Mouse (Mus musculus): ENCODE data around the gene Mnat1.
"Not testable (repeated sequence)": the region's sequence is repeated elsewhere in the genome, so short reads cannot be mapped to it uniquely, and the experiment has no call there.

Gene Mnat1

GRCm38 (mm10) chr12:73151038-73151437, 27.5 kb downstream of the Mnat1 start:
- DNase-seq: not testable (repeated sequence)

GRCm38 (mm10) chr12:73154150-73154549, 30.6 kb downstream of the Mnat1 start:
- DNase-seq: no peak

DNA sequence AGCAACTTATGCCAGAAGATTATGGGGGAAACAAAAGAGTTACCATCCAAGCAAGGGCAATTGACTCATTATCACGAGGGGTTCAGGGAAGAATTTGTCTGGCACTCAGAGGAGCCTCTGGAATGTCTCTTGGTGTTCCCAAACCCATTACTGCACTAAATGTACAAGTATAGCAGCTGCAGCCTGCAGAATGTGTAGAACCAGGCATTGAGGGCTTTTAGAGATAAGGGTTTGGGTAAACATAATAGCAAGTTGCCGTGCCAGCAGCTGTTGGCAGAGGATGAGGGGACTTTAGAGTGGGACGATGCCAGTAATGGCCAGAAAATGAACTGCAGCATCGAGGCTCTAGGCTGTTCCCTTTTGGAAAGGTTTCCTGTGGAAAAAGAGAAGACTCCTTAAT, 36.8 kb downstream of the Mnat1 start:
- DNase-seq: no peak

DNA sequence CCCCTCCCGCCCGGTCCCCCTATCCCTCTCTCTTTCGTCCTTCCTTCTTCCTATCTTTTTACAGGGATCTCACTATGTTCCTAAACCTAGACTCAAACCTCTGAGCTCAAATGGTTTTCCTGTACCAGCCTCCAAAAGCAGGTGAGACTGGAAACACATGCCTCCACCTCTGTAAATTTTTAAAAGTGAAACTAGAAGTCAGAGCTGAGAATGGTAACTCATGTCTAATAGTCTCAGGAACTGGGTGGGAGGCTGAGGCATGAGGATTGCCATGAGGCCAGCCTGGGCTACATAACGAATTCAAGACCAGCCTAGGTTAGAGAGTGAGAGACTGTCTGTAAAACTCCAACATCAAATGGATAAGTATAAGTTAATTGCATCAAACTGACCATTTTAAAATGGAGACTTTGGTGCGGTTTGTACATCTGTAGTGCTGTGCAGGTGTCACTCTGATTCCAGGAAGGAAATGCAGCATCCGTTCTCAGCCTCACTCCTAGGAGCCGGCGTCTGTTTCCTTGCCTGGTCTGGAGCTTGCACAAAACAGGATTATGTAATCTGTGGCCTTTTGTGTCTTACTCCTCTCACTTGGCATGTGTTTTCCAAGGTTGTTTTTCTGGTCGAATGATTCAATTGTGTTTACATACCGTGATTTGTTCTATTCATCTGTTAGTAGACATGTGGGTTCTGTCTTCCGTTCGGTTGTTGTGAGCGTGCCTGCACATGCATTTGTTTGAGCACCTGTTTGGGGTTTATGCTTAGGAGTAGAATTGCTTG, 39.1 kb downstream of the Mnat1 start:
- DNase-seq: peak; percentile 43

GRCm38 (mm10) chr12:73170794-73171193, 47.3 kb downstream of the Mnat1 start:
- DNase-seq: no peak

- no peak for DNase-seq
Measured at GRCm38 (mm10) chr12:73183896-73184295, 60.4 kb downstream of the Mnat1 start.

DNA sequence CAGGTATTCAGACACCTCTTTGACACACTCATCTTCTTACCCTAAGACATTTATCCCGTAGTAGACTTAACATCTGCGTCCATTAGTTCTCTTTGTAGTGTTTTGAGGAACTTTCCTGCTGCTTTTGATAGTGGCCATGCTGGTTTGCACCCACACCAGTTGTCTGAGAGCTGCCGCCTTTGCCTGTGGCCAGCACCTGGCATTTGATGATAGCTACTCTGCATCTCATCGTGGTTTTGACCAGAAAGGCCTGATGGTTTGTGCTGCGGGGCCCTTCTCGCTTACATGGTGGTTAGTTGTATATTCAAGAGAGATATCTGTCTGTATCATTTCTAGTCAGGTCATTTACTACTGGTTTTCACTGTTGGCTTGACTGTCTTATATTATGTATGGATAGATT, 73.8 kb downstream of the Mnat1 start:
- DNase-seq: no peak

GRCm38 (mm10) chr12:73198451-73198850, 74.9 kb downstream of the Mnat1 start:
- DNase-seq: no peak

DNA sequence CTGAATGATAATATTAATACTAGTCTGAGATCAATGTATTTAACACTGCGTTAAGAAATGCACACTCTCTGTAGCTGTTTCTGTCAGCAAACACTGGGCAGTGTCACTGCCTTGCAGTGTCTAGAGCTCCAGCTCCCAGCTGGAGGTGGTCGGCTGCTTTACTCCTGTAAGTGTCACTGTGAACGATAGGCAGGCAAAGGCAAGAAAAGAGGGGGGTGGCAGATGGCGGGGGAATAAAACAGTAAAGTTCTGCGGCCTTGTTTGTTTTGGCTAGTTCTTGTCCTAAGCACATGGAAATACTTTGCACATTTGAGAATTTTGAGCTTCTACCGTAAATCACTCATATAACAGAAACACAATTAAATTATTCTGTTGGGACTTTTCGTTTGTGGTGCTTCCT, 75.9 kb downstream of the Mnat1 start:
- DNase-seq: no peak

- peak; percentile 22 for DNase-seq
Measured at GRCm38 (mm10) chr12:73201587-73201986, 78.1 kb downstream of the Mnat1 start.

GRCm38 (mm10) chr12:73205710-73206649, 82.5 kb downstream of the Mnat1 start:
- no peak for DNase-seq

- DNase-seq: no peak
Measured at GRCm38 (mm10) chr12:73207008-73207407, 83.5 kb downstream of the Mnat1 start.

DNA sequence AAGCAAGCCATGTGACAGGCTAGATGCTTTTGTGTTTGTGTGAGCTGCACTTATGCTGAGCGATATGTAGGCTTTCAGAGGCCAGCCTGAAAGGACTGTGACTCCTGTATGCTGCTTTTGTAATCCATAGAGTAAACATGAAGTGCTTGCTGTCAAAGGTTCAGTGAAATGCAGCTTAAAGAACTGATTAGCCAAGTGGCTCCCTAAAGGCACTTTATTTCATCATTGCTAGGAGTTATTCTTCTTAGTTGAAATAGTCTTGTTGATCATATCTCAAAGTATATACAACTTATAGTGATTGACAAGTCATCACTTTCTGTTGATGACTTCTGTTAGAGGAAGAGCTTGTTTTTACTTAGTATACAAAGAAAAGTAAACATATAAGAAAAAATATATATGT, 83.9 kb downstream of the Mnat1 start:
- DNase-seq: no peak

DNA sequence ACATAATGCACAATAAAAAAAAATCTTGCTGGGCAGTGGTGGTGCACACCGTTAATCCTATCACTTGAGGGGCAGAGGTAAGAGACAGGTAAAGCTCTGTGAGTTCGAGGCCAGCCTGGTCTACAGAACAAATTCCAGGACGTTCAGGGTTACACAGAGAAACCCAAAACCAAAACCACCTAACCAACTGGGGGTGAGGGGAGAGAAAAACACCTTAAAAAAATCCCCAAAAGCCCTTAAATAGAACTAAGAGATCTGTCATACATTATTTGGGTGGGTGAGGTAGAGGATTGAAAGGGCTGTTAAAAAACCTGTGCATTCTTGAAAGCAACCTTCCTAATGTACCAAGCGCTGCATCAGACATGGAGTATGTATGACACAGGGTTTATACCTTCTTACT, 85.0 kb downstream of the Mnat1 start:
- no peak for DNase-seq

DNA sequence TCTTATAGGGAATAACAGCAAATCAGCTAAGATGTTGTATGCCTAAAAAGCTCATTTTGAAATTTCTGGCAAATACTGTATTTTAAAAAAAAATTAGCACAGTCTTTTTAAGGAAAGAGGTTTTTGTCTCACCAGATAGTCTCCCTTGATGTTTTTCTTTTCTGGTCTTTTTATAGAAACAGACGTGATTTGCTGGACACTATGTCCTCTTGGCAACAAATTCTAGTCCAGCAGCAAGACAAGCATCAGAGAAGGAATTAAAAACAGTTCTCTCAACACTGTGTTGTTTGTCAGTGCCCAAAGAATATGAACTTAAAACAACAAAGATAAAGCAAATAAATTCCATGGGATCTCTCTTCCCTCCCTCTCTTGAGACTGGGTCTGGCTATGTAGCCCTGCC, 85.6 kb downstream of the Mnat1 start:
- no peak for DNase-seq

DNA sequence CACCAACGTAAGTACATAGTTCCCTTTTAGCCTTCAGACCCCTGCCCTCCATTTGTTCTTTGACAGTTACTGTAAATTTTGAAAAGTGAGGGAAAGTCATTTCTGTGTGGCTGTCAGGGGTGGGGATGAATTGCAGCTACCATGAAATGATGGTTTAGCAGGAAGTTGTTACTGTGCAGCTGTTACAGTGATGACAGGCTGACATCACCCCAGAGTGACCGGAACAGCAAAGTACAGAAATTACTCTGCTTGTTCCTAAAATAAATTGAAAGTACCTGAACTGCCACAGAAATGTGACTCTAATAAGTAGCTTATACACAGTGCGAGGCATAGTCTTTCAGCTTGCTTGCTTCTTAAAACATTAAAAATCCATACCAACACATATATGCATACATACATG, 86.9 kb downstream of the Mnat1 start:
- DNase-seq: no peak

GRCm38 (mm10) chr12:73215773-73216172, 92.3 kb downstream of the Mnat1 start:
- DNase-seq: no peak

GRCm38 (mm10) chr12:73218632-73219031, 95.1 kb downstream of the Mnat1 start:
- DNase-seq: no peak

GRCm38 (mm10) chr12:73221235-73221634, 97.7 kb downstream of the Mnat1 start:
- no peak for DNase-seq

- no peak for DNase-seq
Measured at GRCm38 (mm10) chr12:73223872-73224271, 100.4 kb downstream of the Mnat1 start.

- no peak for DNase-seq
Measured at GRCm38 (mm10) chr12:73228427-73228826, 104.9 kb downstream of the Mnat1 start.

DNA sequence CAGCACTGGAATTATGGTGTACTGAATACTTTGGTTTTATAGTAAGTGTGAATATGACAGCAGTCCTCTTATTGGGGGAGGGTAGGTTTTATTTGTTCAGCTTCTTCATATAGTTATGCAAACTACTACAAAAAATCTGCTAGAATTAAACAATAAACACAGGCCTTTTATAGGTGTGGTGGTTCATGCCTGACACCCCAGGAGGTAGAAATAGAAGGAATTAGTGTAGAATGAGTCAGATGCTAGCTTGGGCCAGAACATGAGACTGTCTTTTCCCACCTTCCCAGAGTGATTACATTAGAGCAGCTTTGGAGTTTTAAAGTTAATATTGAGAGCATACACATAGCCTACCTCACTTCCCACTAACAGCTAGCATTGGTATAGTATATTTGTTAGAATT, 106.7 kb downstream of the Mnat1 start:
- DNase-seq: no peak

DNA sequence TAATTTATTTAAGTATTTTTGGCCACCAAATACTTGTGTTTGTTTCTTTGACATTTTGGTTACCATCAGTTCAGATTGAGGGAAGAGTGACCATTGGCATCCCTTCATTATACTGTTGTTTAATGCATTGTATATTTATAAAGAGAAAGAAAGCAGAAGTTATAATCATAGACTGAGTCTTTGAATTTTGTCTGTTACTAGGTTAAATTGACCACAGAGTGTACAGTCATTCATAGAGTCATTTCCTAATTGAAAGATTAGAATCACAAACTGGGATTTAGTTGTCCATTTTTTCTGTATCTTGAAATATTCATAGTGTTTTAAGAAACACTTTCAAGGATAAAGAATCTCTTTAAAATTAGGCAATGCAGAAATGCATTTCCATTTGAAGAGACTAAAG, 108.0 kb downstream of the Mnat1 start:
- DNase-seq: no peak

DNA sequence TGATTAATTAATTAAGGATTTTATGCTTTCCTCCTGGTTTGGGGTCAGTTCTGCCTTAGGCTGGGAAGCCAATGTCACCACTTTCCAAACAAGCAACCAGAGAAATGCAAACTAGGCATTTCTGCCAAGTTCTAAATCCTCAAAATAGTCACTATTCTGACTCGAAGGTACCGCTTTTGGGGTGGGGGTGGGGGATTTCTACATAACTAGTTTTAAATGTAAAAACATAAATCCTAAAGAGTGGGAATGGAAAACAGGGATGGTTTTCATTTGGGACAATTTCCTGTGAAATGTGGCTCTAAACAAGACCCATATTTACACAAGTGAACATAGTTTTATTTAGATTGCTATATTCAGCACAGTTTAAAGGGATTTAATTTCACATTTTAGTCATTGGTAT, 109.1 kb downstream of the Mnat1 start:
- no peak for DNase-seq
